Mouse (Mus musculus): ENCODE measurements around the gene Polr2l. TPM values are rescaled to one million over a fixed set of nuclear protein-coding genes. Genes with fewer than 3 reads are reported as not detected.

Polr2l gene
- polyA plus RNA-seq, 1 experiment from 2014 or later, result 78.0 TPM

DNA sequence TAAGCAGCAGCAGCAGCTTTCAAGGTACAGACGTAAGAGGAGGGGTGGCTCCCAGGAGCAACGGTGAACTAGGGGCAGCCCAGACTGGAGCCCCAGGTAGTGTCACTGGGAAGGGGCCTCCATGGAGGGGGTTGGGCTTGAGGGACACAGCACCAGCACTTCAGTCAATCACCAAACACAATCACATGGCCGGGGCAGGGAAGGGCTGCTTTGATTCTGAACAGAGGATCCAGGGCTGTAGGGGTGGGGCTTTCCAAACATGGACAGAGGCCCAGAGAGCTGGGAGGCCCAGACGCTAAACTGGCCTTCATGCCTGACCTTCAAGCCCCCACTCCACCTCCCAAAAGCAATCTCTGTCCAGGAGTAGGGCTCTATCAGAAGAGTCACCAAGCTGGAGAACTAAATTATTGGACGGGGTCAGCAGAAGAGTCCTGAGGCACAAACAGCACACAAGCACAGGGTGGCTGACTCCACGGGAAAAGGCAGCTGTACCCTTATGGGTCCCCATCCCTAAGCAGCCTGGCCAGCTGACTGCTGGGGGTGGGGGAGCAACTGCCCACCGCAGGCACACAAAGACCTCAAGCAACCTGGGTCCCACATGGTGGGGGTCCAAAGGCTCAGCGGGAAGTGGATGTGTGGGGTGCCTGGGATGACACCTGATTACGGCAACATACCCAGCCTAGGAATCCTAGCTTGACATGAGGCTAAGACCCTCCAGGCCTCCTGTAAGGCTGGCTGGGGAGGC is 44.9 kb downstream of the Polr2l start:
- ATAC-seq (ENCODE audit: insufficient number of reproducible peaks, insufficient read depth, low FRiP score, low read depth), result no peak
- peaks cover 29 to 36% of the 10 kb centered on the region in 2 experiments for H3K4me1 ChIP-seq (ENCODE audit: control insufficient read depth in 2 of 2, insufficient read depth in 2 of 2, low read length in 2 of 2)
- peaks cover 34% of the 10 kb centered on the region for H3K36me3 ChIP-seq (ENCODE audit: control insufficient read depth, insufficient read depth, low read length)
- no peaks in the 10 kb centered on the region for H3K9me3 ChIP-seq (ENCODE audit: control insufficient read depth, low read length)
- H3K4me3 ChIP-seq (ENCODE audit: control insufficient read depth in 1 of 2, insufficient read depth in 1 of 2, low read depth in 1 of 2, low read length in 2 of 2), result no peak overlapping the region
- H3K4me2 ChIP-seq (ENCODE audit: low read length), result peak overlapping the region; percentile 57
- 42% methylated on average over 9 of the region's 9 CpGs for WGBS
- peak overlapping the region; percentile 51; the same call in 1 of the 2 replicates for H3K9ac ChIP-seq (ENCODE audit: low read length)
- H3K27me3 ChIP-seq (ENCODE audit: control insufficient read depth, insufficient read depth, low read length), result no peaks in the 10 kb centered on the region
- H3K27ac ChIP-seq (replicated peaks in 1 of 2; ENCODE audit: control insufficient read depth in 1 of 2, insufficient read depth in 1 of 2, low read depth in 2 of 2, low read length in 2 of 2), result peak overlapping the region; percentile 39 to 55; a peak in 3 of 4 replicates

GRCm38 (mm10) chr7:141429310-141429709 is 45.6 kb downstream of the Polr2l start, which contains the start of gene Cend1:
Gene Cend1, minus strand, starts transcription at chr7:141429491.
- peaks cover 23 to 29% of the 10 kb centered on the region in 2 experiments for H3K4me1 ChIP-seq (ENCODE audit: control insufficient read depth in 2 of 2, insufficient read depth in 2 of 2, low read length in 2 of 2)
- ATAC-seq (ENCODE audit: insufficient number of reproducible peaks, insufficient read depth, low FRiP score, low read depth), result peak; percentile 38
- H3K4me2 ChIP-seq (ENCODE audit: low read length), result peak within 1 kb of the TSS; percentile 57
- peaks cover 34% of the 10 kb centered on the region for H3K36me3 ChIP-seq (ENCODE audit: control insufficient read depth, insufficient read depth, low read length)
- H3K4me3 ChIP-seq (ENCODE audit: control insufficient read depth in 1 of 2, insufficient read depth in 1 of 2, low read depth in 1 of 2, low read length in 2 of 2), result peak within 1 kb of the TSS; percentile 17 to 28; a peak in 3 of 4 replicates
- H3K27ac ChIP-seq (replicated peaks in 1 of 2; ENCODE audit: control insufficient read depth in 1 of 2, insufficient read depth in 1 of 2, low read depth in 2 of 2, low read length in 2 of 2), result peak within 1 kb of the TSS; percentile 39 to 55; a peak in 3 of 4 replicates
- peak within 1 kb of the TSS; percentile 51; the same call in 1 of the 2 replicates for H3K9ac ChIP-seq (ENCODE audit: low read length)
- WGBS, result 3% methylated on average over 19 of the region's 19 CpGs
- H3K27me3 ChIP-seq (ENCODE audit: control insufficient read depth, insufficient read depth, low read length), result no peaks in the 10 kb centered on the region
- no peaks in the 10 kb centered on the region for H3K9me3 ChIP-seq (ENCODE audit: control insufficient read depth, low read length)

GRCm38 (mm10) chr7:141428701-141429100 is 46.2 kb downstream of the Polr2l start:
- H3K36me3 ChIP-seq (ENCODE audit: control insufficient read depth, insufficient read depth, low read length), result peaks cover 31% of the 10 kb centered on the region
- H3K9ac ChIP-seq (ENCODE audit: low read length), result peak overlapping the region; percentile 51; the same call in 1 of the 2 replicates
- H3K27ac ChIP-seq (replicated peaks in 1 of 2; ENCODE audit: control insufficient read depth in 1 of 2, insufficient read depth in 1 of 2, low read depth in 2 of 2, low read length in 2 of 2), result no peak overlapping the region
- peak overlapping the region; percentile 17 to 28; a peak in 2 of 4 replicates for H3K4me3 ChIP-seq (ENCODE audit: control insufficient read depth in 1 of 2, insufficient read depth in 1 of 2, low read depth in 1 of 2, low read length in 2 of 2)
- no peak for ATAC-seq (ENCODE audit: insufficient number of reproducible peaks, insufficient read depth, low FRiP score, low read depth)
- 48% methylated on average over 5 of the region's 5 CpGs for WGBS
- H3K4me2 ChIP-seq (ENCODE audit: low read length), result peak overlapping the region; percentile 57
- H3K9me3 ChIP-seq (ENCODE audit: control insufficient read depth, low read length), result no peaks in the 10 kb centered on the region
- no peaks in the 10 kb centered on the region for H3K27me3 ChIP-seq (ENCODE audit: control insufficient read depth, insufficient read depth, low read length)
- H3K4me1 ChIP-seq (ENCODE audit: control insufficient read depth in 2 of 2, insufficient read depth in 2 of 2, low read length in 2 of 2), result peaks cover 18 to 23% of the 10 kb centered on the region in 2 experiments

- no peak overlapping the region for H3K4me2 ChIP-seq (ENCODE audit: low read length)
- 79% methylated on average over 12 of the region's 12 CpGs for WGBS
- H3K9me3 ChIP-seq (ENCODE audit: control insufficient read depth, low read length), result no peaks in the 10 kb centered on the region
- peaks cover 20% of the 10 kb centered on the region for H3K36me3 ChIP-seq (ENCODE audit: control insufficient read depth, insufficient read depth, low read length)
- H3K4me1 ChIP-seq (ENCODE audit: control insufficient read depth in 2 of 2, insufficient read depth in 2 of 2, low read length in 2 of 2), result peaks cover 18 to 22% of the 10 kb centered on the region in 2 experiments
- no peak overlapping the region for H3K9ac ChIP-seq (ENCODE audit: low read length)
- no peak overlapping the region for H3K27ac ChIP-seq (replicated peaks in 1 of 2; ENCODE audit: control insufficient read depth in 1 of 2, insufficient read depth in 1 of 2, low read depth in 2 of 2, low read length in 2 of 2)
- no peaks in the 10 kb centered on the region for H3K27me3 ChIP-seq (ENCODE audit: control insufficient read depth, insufficient read depth, low read length)
- ATAC-seq (ENCODE audit: insufficient number of reproducible peaks, insufficient read depth, low FRiP score, low read depth), result no peak
- H3K4me3 ChIP-seq (ENCODE audit: control insufficient read depth in 1 of 2, insufficient read depth in 1 of 2, low read depth in 1 of 2, low read length in 2 of 2), result no peak overlapping the region
These were observed 47.8 kb downstream of the Polr2l start for GRCm38 (mm10) chr7:141426948-141427730.

DNA sequence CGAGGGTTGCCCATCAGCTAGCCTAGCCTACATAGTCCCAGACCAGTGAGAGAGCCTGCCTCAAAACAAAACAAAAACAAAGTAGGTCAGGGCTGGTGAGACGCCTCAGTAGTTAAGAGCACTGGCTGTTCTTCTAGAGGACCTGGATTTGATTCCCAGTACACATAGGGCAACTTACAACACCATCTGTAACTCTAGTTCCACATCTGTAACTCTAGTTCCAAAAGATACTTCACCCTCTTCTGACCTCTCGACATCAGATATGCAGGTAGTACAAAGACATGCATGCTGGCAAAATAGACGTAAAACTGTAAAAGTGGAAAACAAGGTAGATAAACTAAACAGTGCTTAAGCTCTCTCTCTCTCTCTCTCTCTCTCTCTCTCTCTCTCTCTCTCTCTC is 51.1 kb downstream of the Polr2l start:
- Histone ChIP-seq H3K4me2 (ENCODE audit: low read length) (no peak overlapping the region), H3K9ac (ENCODE audit: low read length) (no peak overlapping the region), H3K4me3 (ENCODE audit: control insufficient read depth in 1 of 2, insufficient read depth in 1 of 2, low read depth in 1 of 2, low read length in 2 of 2) (no peak overlapping the region), H3K4me1 (ENCODE audit: control insufficient read depth in 2 of 2, insufficient read depth in 2 of 2, low read length in 2 of 2) (peaks cover 4 to 5% of the 10 kb centered on the region in 2 experiments), H3K36me3 (ENCODE audit: control insufficient read depth, insufficient read depth, low read length) (no peaks in the 10 kb centered on the region), H3K9me3 (ENCODE audit: control insufficient read depth, low read length) (no peaks in the 10 kb centered on the region), H3K27me3 (ENCODE audit: control insufficient read depth, insufficient read depth, low read length) (no peaks in the 10 kb centered on the region), H3K27ac (replicated peaks in 1 of 2; ENCODE audit: control insufficient read depth in 1 of 2, insufficient read depth in 1 of 2, low read depth in 2 of 2, low read length in 2 of 2) (no peak overlapping the region)
- 65% methylated on average over 4 of the region's 4 CpGs for WGBS
- ATAC-seq (ENCODE audit: insufficient number of reproducible peaks, insufficient read depth, low FRiP score, low read depth), result no peak

Other genes starting within 250 kb of the Polr2l start
- 41.3 and 44.4 TPM in 2 replicates for gene Phrf1, start 246.3 kb downstream of the Polr2l start, polyA plus RNA-seq (2014; fragmentation: Nextera tagmentation; extraction: Ambion mirVana)
- 2.8 and 4.7 TPM in 2 replicates for gene Irf7, start 208.7 kb downstream of the Polr2l start, polyA plus RNA-seq (2014; fragmentation: Nextera tagmentation; extraction: Ambion mirVana)
- not detected in 2 replicates for gene Cdhr5, start 198.3 kb downstream of the Polr2l start, polyA plus RNA-seq (2014; fragmentation: Nextera tagmentation; extraction: Ambion mirVana)
- gene Sct, start 196.0 kb downstream of the Polr2l start, polyA plus RNA-seq (2014; fragmentation: Nextera tagmentation; extraction: Ambion mirVana), result 1.6 and 2.3 TPM in 2 replicates
- gene Drd4, start 183.1 kb downstream of the Polr2l start, polyA plus RNA-seq (2014; fragmentation: Nextera tagmentation; extraction: Ambion mirVana), result not detected in 2 replicates
- 36.9 and 42.1 TPM in 2 replicates for gene Deaf1, start 147.4 kb downstream of the Polr2l start, polyA plus RNA-seq (2014; fragmentation: Nextera tagmentation; extraction: Ambion mirVana)
- 17.6 and 22.2 TPM in 2 replicates for gene Tmem80, start 147.4 kb downstream of the Polr2l start, polyA plus RNA-seq (2014; fragmentation: Nextera tagmentation; extraction: Ambion mirVana)
- 0.76 TPM in 1 of 2 replicates, not detected in the other for gene Eps8l2, start 136.3 kb downstream of the Polr2l start, polyA plus RNA-seq (2014; fragmentation: Nextera tagmentation; extraction: Ambion mirVana)
- gene Taldo1, start 82.9 kb downstream of the Polr2l start, polyA plus RNA-seq (2014; fragmentation: Nextera tagmentation; extraction: Ambion mirVana), result 216 and 221 TPM in 2 replicates
- gene Gatd1, start 61.0 kb downstream of the Polr2l start, polyA plus RNA-seq (2014; fragmentation: Nextera tagmentation; extraction: Ambion mirVana), result 25.6 and 30.2 TPM in 2 replicates
- gene Cend1, start 45.6 kb downstream of the Polr2l start, polyA plus RNA-seq (2014; fragmentation: Nextera tagmentation; extraction: Ambion mirVana), result 1.6 and 2.1 TPM in 2 replicates
- 13.0 and 13.3 TPM in 2 replicates for gene Slc25a22, start 37.2 kb downstream of the Polr2l start, polyA plus RNA-seq (2014; fragmentation: Nextera tagmentation; extraction: Ambion mirVana)
- gene Pidd1, start 31.1 kb downstream of the Polr2l start, polyA plus RNA-seq (2014; fragmentation: Nextera tagmentation; extraction: Ambion mirVana), result 6.1 and 7.1 TPM in 2 replicates
- gene Rplp2, start 27.8 kb downstream of the Polr2l start, polyA plus RNA-seq (2014; fragmentation: Nextera tagmentation; extraction: Ambion mirVana), result 874 and 975 TPM in 2 replicates
- 48.7 and 49.0 TPM in 2 replicates for gene Pnpla2, start 19.9 kb downstream of the Polr2l start, polyA plus RNA-seq (2014; fragmentation: Nextera tagmentation; extraction: Ambion mirVana)
- gene Cracr2b, start 14.0 kb downstream of the Polr2l start, polyA plus RNA-seq (2014; fragmentation: Nextera tagmentation; extraction: Ambion mirVana), result 20.4 and 25.6 TPM in 2 replicates
- 77.5 and 115 TPM in 2 replicates for gene Cd151, start 7.7 kb downstream of the Polr2l start, polyA plus RNA-seq (2014; fragmentation: Nextera tagmentation; extraction: Ambion mirVana)
- 61.5 and 65.0 TPM in 2 replicates for gene Tspan4, start 108 bp upstream of the Polr2l start, polyA plus RNA-seq (2014; fragmentation: Nextera tagmentation; extraction: Ambion mirVana)
- 32.5 and 33.3 TPM in 2 replicates for gene Chid1, start 64.7 kb upstream of the Polr2l start, polyA plus RNA-seq (2014; fragmentation: Nextera tagmentation; extraction: Ambion mirVana)
- gene Ap2a2, start 87.0 kb upstream of the Polr2l start, polyA plus RNA-seq (2014; fragmentation: Nextera tagmentation; extraction: Ambion mirVana), result 48.1 and 49.9 TPM in 2 replicates
- 0.09 and 0.11 TPM in 2 replicates for gene Muc6, start 180.2 kb upstream of the Polr2l start, polyA plus RNA-seq (2014; fragmentation: Nextera tagmentation; extraction: Ambion mirVana)
- gene Muc2, start 215.2 kb upstream of the Polr2l start, polyA plus RNA-seq (2014; fragmentation: Nextera tagmentation; extraction: Ambion mirVana), result 0.20 and 0.31 TPM in 2 replicates